Mouse (Mus musculus) liver, embryonic 15.5 days (tissue): ENCODE results near the gene Abcc2. TPM values are rescaled to one million over a fixed set of nuclear protein-coding genes. Genes with fewer than 3 reads are reported as not detected.

ENCODE experiments used
- ATAC-seq: fragments of 200-750 bp; cut with Nextera tagmentation; 2 replicates; pipeline ENCODE4 v1.8.0; 2017; ENCODE audit warnings: moderate number of reproducible peaks, mild to moderate bottlenecking, moderate library complexity; ENCODE audit not compliant: insufficient read depth
- H3K27ac ChIP-seq: fragments of 300-500 bp; sonication (generic); replicated peaks from 2 replicates; pipeline ENCODE4 v1.5.1; 2015; ENCODE audit warnings: mild to moderate bottlenecking, inconsistent platforms
- H3K27me3 ChIP-seq: fragments of 300-500 bp; sonication (generic); 2 replicates; pipeline ENCODE4 v1.6.1; 2015; ENCODE audit warnings: mild to moderate bottlenecking, inconsistent platforms
- H3K36me3 ChIP-seq: fragments of 300-500 bp; sonication (generic); replicated peaks from 2 replicates; pipeline ENCODE4 v1.6.1; 2015; ENCODE audit warnings: moderate library complexity, mild to moderate bottlenecking, inconsistent platforms
- H3K4me1 ChIP-seq: fragments of 300-500 bp; sonication (generic); replicated peaks from 2 replicates; pipeline ENCODE4 v1.6.1; 2015; ENCODE audit warnings: inconsistent platforms
- H3K4me2 ChIP-seq: fragments of 300-500 bp; sonication (generic); 2 replicates; pipeline ENCODE4 v1.6.1; 2015; ENCODE audit warnings: moderate library complexity, mild to moderate bottlenecking, inconsistent platforms
- H3K4me3 ChIP-seq: fragments of 300-500 bp; sonication (generic); replicated peaks from 2 replicates; pipeline ENCODE4 v1.5.1; 2015; ENCODE audit warnings: mild to moderate bottlenecking, inconsistent platforms
- H3K9ac ChIP-seq: fragments of 300-500 bp; sonication (generic); 2 replicates; pipeline ENCODE4 v1.6.1; 2015; ENCODE audit warnings: moderate library complexity, mild to moderate bottlenecking, inconsistent platforms
- H3K9me3 ChIP-seq: fragments of 300-500 bp; sonication (generic); replicated peaks from 2 replicates; pipeline ENCODE4 v1.6.1; 2016; ENCODE audit warnings: inconsistent platforms
- WGBS: fragments of 180-500 bp; shearing (Covaris S2); methylation state at CpG from one replicate; pipeline ENCODE4 v1.1.7; 2015; ENCODE audit warnings: mixed read lengths; ENCODE audit not compliant: insufficient replicate concordance; 5-methylcytosine and 5-hydroxymethylcytosine counted together
- polyA plus RNA-seq: library from polyadenylated mRNA; unstranded; fragments of >200 nt; fragmentation: Nextera tagmentation; extraction: Ambion mirVana; gene quantifications from 2 replicates; pipeline ENCODE4 v1.2.1, GENCODE M21; 2015

The Abcc2 gene
- polyA plus RNA-seq, 1 experiment from 2014 or later: 10.6 TPM

GRCm38 (mm10) chr19:43777308-43777707, 4.7 kb upstream of the Abcc2 start:
- no peaks in the 10 kb centered on the region for H3K27me3 ChIP-seq
- H3K4me2 ChIP-seq: no peak overlapping the region
- H3K27ac ChIP-seq: no peak overlapping the region
- ATAC-seq: no peak
- no peak overlapping the region for H3K4me3 ChIP-seq
- H3K36me3 ChIP-seq: no peaks in the 10 kb centered on the region
- WGBS: 51% methylated on average over 2 of the region's 2 CpGs
- no peak overlapping the region for H3K9ac ChIP-seq
- H3K9me3 ChIP-seq: no peaks in the 10 kb centered on the region
- H3K4me1 ChIP-seq: peaks cover 12% of the 10 kb centered on the region; the same call in 1 of the 2 replicates

- ATAC-seq: no peak
- no peak overlapping the region for H3K4me3 ChIP-seq
- H3K27ac ChIP-seq: no peak overlapping the region
- no peaks in the 10 kb centered on the region for H3K36me3 ChIP-seq
- no peaks in the 10 kb centered on the region for H3K9me3 ChIP-seq
- H3K4me1 ChIP-seq: peaks cover 8% of the 10 kb centered on the region; the same call in 1 of the 2 replicates
- no peaks in the 10 kb centered on the region for H3K27me3 ChIP-seq
- 37% methylated on average over 5 of the region's 5 CpGs for WGBS
- no peak overlapping the region for H3K9ac ChIP-seq
- no peak overlapping the region for H3K4me2 ChIP-seq
Observed at GRCm38 (mm10) chr19:43780391-43780790, 1.6 kb upstream of the Abcc2 start.

- H3K27ac ChIP-seq: no peak overlapping the region
- no peak overlapping the region for H3K9ac ChIP-seq
- H3K27me3 ChIP-seq: no peaks in the 10 kb centered on the region
- peak overlapping the region; percentile 41 for H3K4me2 ChIP-seq
- H3K4me1 ChIP-seq: no peaks in the 10 kb centered on the region
- peak overlapping the region; percentile 34 for H3K4me3 ChIP-seq
- 32% methylated on average over 8 of the region's 8 CpGs for WGBS
- H3K36me3 ChIP-seq: 0 out of 2 replicates have a peak, but pooled peaks cover 3% of the 10 kb centered on the region
- no peak for ATAC-seq
- H3K9me3 ChIP-seq: no peaks in the 10 kb centered on the region
Observed at GRCm38 (mm10) chr19:43784761-43785160, 2.8 kb downstream of the Abcc2 start.

GRCm38 (mm10) chr19:43786249-43787026, 4.4 kb downstream of the Abcc2 start:
- H3K4me2 ChIP-seq: peak overlapping the region; percentile 41
- ATAC-seq: no peak
- no peaks in the 10 kb centered on the region for H3K27me3 ChIP-seq

GRCm38 (mm10) chr19:43789817-43790216, 7.8 kb downstream of the Abcc2 start:
- no peak for ATAC-seq
- H3K4me1 ChIP-seq: no peaks in the 10 kb centered on the region
- WGBS: 72% methylated on average over 7 of the region's 7 CpGs
- no peak overlapping the region for H3K4me3 ChIP-seq
- H3K36me3 ChIP-seq: 0 out of 2 replicates have a peak, but pooled peaks cover 3% of the 10 kb centered on the region
- no peak overlapping the region for H3K27ac ChIP-seq
- no peak overlapping the region for H3K4me2 ChIP-seq
- no peaks in the 10 kb centered on the region for H3K27me3 ChIP-seq
- H3K9ac ChIP-seq: no peak overlapping the region
- H3K9me3 ChIP-seq: no peaks in the 10 kb centered on the region

More at GRCm38 (mm10) chr19:43786249-43787026, 4.4 kb downstream of the Abcc2 start:
- Histone ChIP-seq H3K27ac (0 out of 2 replicates have a peak overlapping the region, but pooled peaks have one; percentile 38), H3K4me3 (no peak overlapping the region), H3K36me3 (0 out of 2 replicates have a peak, but pooled peaks cover 3% of the 10 kb centered on the region), H3K4me1 (no peaks in the 10 kb centered on the region), H3K9me3 (no peaks in the 10 kb centered on the region), H3K9ac (no peak overlapping the region)
- 44% methylated on average over 13 of the region's 13 CpGs for WGBS

- no peak for ATAC-seq
Observed at GRCm38 (mm10) chr19:43792537-43792936, 10.5 kb downstream of the Abcc2 start.

GRCm38 (mm10) chr19:43793951-43794350, 12.0 kb downstream of the Abcc2 start:
- 43% methylated on average over 1 of the region's 1 CpGs for WGBS
- ATAC-seq: no peak

More at GRCm38 (mm10) chr19:43792537-43792936, 10.5 kb downstream of the Abcc2 start:
- no peak overlapping the region for H3K4me3 ChIP-seq
- H3K9ac ChIP-seq: no peak overlapping the region
- 0 out of 2 replicates have a peak, but pooled peaks cover 2% of the 10 kb centered on the region for H3K4me1 ChIP-seq
- H3K4me2 ChIP-seq: no peak overlapping the region
- 0 out of 2 replicates have a peak, but pooled peaks cover 3% of the 10 kb centered on the region for H3K36me3 ChIP-seq
- 62% methylated on average over 4 of the region's 4 CpGs for WGBS
- H3K27ac ChIP-seq: no peak overlapping the region
- no peaks in the 10 kb centered on the region for H3K27me3 ChIP-seq
- H3K9me3 ChIP-seq: no peaks in the 10 kb centered on the region

GRCm38 (mm10) chr19:43795511-43795910, 13.5 kb downstream of the Abcc2 start:
- peaks cover 6% of the 10 kb centered on the region; the same call in 1 of the 2 replicates for H3K4me1 ChIP-seq
- ATAC-seq: no peak
- no peak overlapping the region for H3K4me2 ChIP-seq
- H3K4me3 ChIP-seq: no peak overlapping the region
- no peaks in the 10 kb centered on the region for H3K27me3 ChIP-seq
- WGBS: 65% methylated on average over 8 of the region's 8 CpGs
- no peaks in the 10 kb centered on the region for H3K9me3 ChIP-seq
- H3K27ac ChIP-seq: no peak overlapping the region
- H3K9ac ChIP-seq: no peak overlapping the region
- H3K36me3 ChIP-seq: no peaks in the 10 kb centered on the region; the same call in 1 of the 2 replicates

More at GRCm38 (mm10) chr19:43793951-43794350, 12.0 kb downstream of the Abcc2 start:
- no peaks in the 10 kb centered on the region for H3K9me3 ChIP-seq
- no peak overlapping the region for H3K4me2 ChIP-seq
- H3K36me3 ChIP-seq: 0 out of 2 replicates have a peak, but pooled peaks cover 1% of the 10 kb centered on the region
- H3K4me3 ChIP-seq: no peak overlapping the region
- H3K9ac ChIP-seq: no peak overlapping the region
- peaks cover 6% of the 10 kb centered on the region; the same call in 1 of the 2 replicates for H3K4me1 ChIP-seq
- no peak overlapping the region for H3K27ac ChIP-seq
- no peaks in the 10 kb centered on the region for H3K27me3 ChIP-seq

- ATAC-seq: peak; percentile 75
- Histone ChIP-seq H3K9me3 (no peaks in the 10 kb centered on the region), H3K27me3 (no peaks in the 10 kb centered on the region), H3K4me2 (no peak overlapping the region), H3K36me3 (no peaks in the 10 kb centered on the region; the same call in 1 of the 2 replicates), H3K27ac (no peak overlapping the region), H3K4me1 (peaks cover 6% of the 10 kb centered on the region; the same call in 1 of the 2 replicates), H3K4me3 (no peak overlapping the region), H3K9ac (no peak overlapping the region)
- 44% methylated on average over 5 of the region's 5 CpGs for WGBS
Observed at GRCm38 (mm10) chr19:43797216-43797615, 15.2 kb downstream of the Abcc2 start.

GRCm38 (mm10) chr19:43801427-43802051, 19.5 kb downstream of the Abcc2 start:
- Histone ChIP-seq H3K4me2 (no peak overlapping the region), H3K36me3 (no peaks in the 10 kb centered on the region; the same call in 1 of the 2 replicates), H3K27me3 (no peaks in the 10 kb centered on the region), H3K9me3 (no peaks in the 10 kb centered on the region), H3K4me3 (no peak overlapping the region), H3K9ac (no peak overlapping the region), H3K27ac (no peak overlapping the region), H3K4me1 (peaks cover 6% of the 10 kb centered on the region; the same call in 1 of the 2 replicates)
- no peak for ATAC-seq
- 22% methylated on average over 9 of the region's 9 CpGs for WGBS

- H3K9me3 ChIP-seq: no peaks in the 10 kb centered on the region
- H3K27me3 ChIP-seq: no peaks in the 10 kb centered on the region
- no peak overlapping the region for H3K4me3 ChIP-seq
- 71% methylated on average over 10 of the region's 10 CpGs for WGBS
- H3K4me2 ChIP-seq: no peak overlapping the region
- H3K4me1 ChIP-seq: no peaks in the 10 kb centered on the region
- no peak overlapping the region for H3K27ac ChIP-seq
- ATAC-seq: no peak
- H3K36me3 ChIP-seq: no peaks in the 10 kb centered on the region; the same call in 1 of the 2 replicates
- H3K9ac ChIP-seq: no peak overlapping the region
Observed at GRCm38 (mm10) chr19:43803866-43804265, 21.9 kb downstream of the Abcc2 start.
